Comparison of ENCODE assay signal across 10 mouse cellular contexts in the genomic region with DNA sequence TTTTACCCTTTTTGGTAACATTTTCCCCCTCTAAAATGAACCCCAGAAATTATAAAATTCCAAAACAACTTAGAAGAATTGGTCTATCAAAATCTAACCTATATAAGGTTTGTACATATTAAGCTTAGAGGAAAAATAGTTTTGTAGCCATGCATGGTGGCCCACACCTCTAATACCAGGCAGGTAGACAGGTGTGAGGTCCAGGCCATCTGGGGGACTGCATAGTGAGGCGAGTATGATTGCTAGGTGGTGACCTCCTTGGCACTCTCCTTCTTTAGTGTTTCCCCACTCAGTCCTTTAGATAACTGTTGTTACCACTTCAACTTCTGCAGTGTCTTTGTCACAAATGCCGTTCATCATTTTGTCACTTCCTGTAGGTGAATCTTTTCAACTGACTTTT. TPM values are rescaled to one million over a fixed set of nuclear protein-coding genes. Genes with fewer than 3 reads are reported as not detected.
A peak's percentile ranks its signal among the peaks of the same experiment; 100 is the strongest.
DNase-seq lines count a peak whose midpoint lies in the region; ATAC-seq and TF ChIP-seq lines count a peak whose summit lies in the region.
"Had no signal": no experiment of that assay in that cellular context is flagged by ENCODE, and none has a peak within 500 bp of the region (broad histone marks: within the 10 kb centered on the region; RNA-seq: fewer than 3 reads in every experiment).

No protein-coding gene starts in this region.

- TF ChIP-seq CTCF in gastrocnemius, adult 2 months (IDR thresholded peaks at IDR 0.05): no peak

- DNase-seq in gastrocnemius, adult 2 months: no peak
- no peak for DNase-seq in gastrocnemius, postnatal 14 days
- peak; percentile 13 for DNase-seq in CD4-positive helper T cell, adult 2 months (ENCODE audit: low read depth, low spot score)
- DNase-seq in left cerebral cortex, adult 9 months (ENCODE audit: low spot score in 2 of 2): no peak
- no peak for DNase-seq in layer of hippocampus, postnatal 36 days
- no peak for DNase-seq in gastrocnemius, postnatal 4 days (ENCODE audit: low spot score in 2 of 2)
- DNase-seq: gastrocnemius, postnatal 10 days had no signal

- peak overlapping the region; percentile 82 for H3K4me2 ChIP-seq in heart, embryonic 16.5 days (ENCODE audit: low read depth, low read length)
- peak overlapping the region; percentile 88 for H3K4me2 ChIP-seq in liver, embryonic 15.5 days

- H3K9me3 ChIP-seq in heart, embryonic 16.5 days (replicated peaks; ENCODE audit: control insufficient read depth, low read length): no peaks in the 10 kb centered on the region
- H3K9me3 ChIP-seq in liver, embryonic 15.5 days (replicated peaks): no peaks in the 10 kb centered on the region

- ATAC-seq in heart, embryonic 16.5 days (replicated peaks; ENCODE audit: extremely low read depth, insufficient read depth, low FRiP score): no peak
- no peak for ATAC-seq in liver, embryonic 15.5 days (ENCODE audit: insufficient read depth)

- H3K9ac ChIP-seq in heart, embryonic 16.5 days (ENCODE audit: low read length): peak overlapping the region; percentile 94
- H3K9ac ChIP-seq in liver, embryonic 15.5 days: no peak overlapping the region

- no peaks in the 10 kb centered on the region for H3K36me3 ChIP-seq in heart, embryonic 16.5 days (ENCODE audit: control insufficient read depth, insufficient read depth)
- H3K36me3 ChIP-seq in liver, embryonic 15.5 days (replicated peaks): no peaks in the 10 kb centered on the region

- whole genome bisulfite sequencing in heart, embryonic 16.5 days: 41% methylated on average over 2 of the region's 2 CpGs
- 55% methylated on average over 2 of the region's 2 CpGs for WGBS in liver, embryonic 15.5 days (ENCODE audit: insufficient replicate concordance)

- H3K27me3 ChIP-seq in heart, embryonic 16.5 days (ENCODE audit: control insufficient read depth, insufficient read depth, low read length): no peaks in the 10 kb centered on the region
- H3K27me3 ChIP-seq in liver, embryonic 15.5 days: no peaks in the 10 kb centered on the region

- H3K4me1 ChIP-seq in heart, embryonic 16.5 days (ENCODE audit: control insufficient read depth, insufficient read depth, low read length): peaks cover 40% of the 10 kb centered on the region
- H3K4me1 ChIP-seq in liver, embryonic 15.5 days (replicated peaks): peaks cover 36% of the 10 kb centered on the region

- H3K4me3 ChIP-seq in gastrocnemius, adult 2 months: peak overlapping the region; percentile 94
- peak overlapping the region; percentile 80 for H3K4me3 ChIP-seq in heart, embryonic 16.5 days (ENCODE audit: low read length)
- H3K4me3 ChIP-seq in liver, embryonic 15.5 days (replicated peaks): peak overlapping the region; percentile 75; the same call in 1 of the 2 replicates

- intact Hi-C loops in gastrocnemius, adult 2 months (cut with DNase I): no loop called here
- intact Hi-C loops in gastrocnemius, postnatal 14 days (cut with DNase I; ENCODE audit: low total_unique reads): no loop called here

- H3K27ac ChIP-seq in gastrocnemius, adult 2 months: peak overlapping the region; percentile 99
- H3K27ac ChIP-seq in heart, embryonic 16.5 days (ENCODE audit: low read length): no peak overlapping the region
- peak overlapping the region; percentile 34; the same call in 1 of the 2 replicates for H3K27ac ChIP-seq in liver, embryonic 15.5 days (replicated peaks)

RNA-seq across cellular contexts. Expression of a gene that starts 1.8 kb away (rescaled TPM):
- total RNA-seq in gastrocnemius, adult 2 months (2021): 10 to 100 TPM; 24.4 to 24.5 TPM
- total RNA-seq in gastrocnemius, postnatal 14 days (2021): 10 to 100 TPM; 21.5 to 24.5 TPM
- polyA plus RNA-seq in heart, embryonic 16.5 days (2015; fragmentation: Nextera tagmentation; extraction: Ambion mirVana): 16.7 and 16.9 TPM in 2 replicates
- 3.3 and 3.8 TPM in 2 replicates for polyA plus RNA-seq in liver, embryonic 15.5 days (2015; fragmentation: Nextera tagmentation; extraction: Ambion mirVana)
- total RNA-seq in layer of hippocampus, postnatal 36 days (2021): 10 to 100 TPM; 26.5 to 32.7 TPM
- total RNA-seq in gastrocnemius, postnatal 4 days (2021): 10 to 100 TPM; 47.6 to 52.3 TPM

RNA-seq across cellular contexts. Expression of a gene that starts 49.0 kb away (rescaled TPM):
- not detected for total RNA-seq in gastrocnemius, adult 2 months (2021)
- total RNA-seq in gastrocnemius, postnatal 14 days (2021): not detected
- polyA plus RNA-seq in heart, embryonic 16.5 days (2015; fragmentation: Nextera tagmentation; extraction: Ambion mirVana): 0.22 and 0.32 TPM in 2 replicates
- not detected in 2 replicates for polyA plus RNA-seq in liver, embryonic 15.5 days (2015; fragmentation: Nextera tagmentation; extraction: Ambion mirVana)
- 1 to 10 TPM in 1 of 2 experiments, under 1 TPM in 1; 0.96 to 1.0 TPM for total RNA-seq in layer of hippocampus, postnatal 36 days (2021)
- total RNA-seq in gastrocnemius, postnatal 4 days (2021): not detected
- total RNA-seq: adrenal gland, postnatal 36 days; gastrocnemius, postnatal 10 days had no signal
